Mouse (Mus musculus): ENCODE results near the gene Dao.

DNA sequence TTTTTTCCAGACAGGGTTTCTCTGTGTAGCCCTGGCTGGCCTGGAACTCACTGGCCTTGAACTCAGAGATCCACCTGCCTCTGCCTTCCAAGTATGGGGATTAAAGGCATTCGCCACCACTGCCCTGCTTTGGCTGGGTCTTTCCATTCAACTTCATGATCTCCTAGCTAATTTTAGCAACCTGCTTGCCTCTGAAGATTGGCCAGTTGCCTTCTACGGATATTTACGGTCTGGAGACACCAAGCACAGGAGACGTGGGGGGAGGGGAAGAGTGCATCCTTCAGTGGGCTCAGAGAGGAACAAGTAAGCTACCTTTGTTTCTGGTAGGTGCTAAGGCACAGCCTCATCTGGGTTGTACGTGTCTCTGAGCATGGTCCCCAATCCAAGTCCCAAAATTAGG, 48.2 kb upstream of the Dao start:
- TF ChIP-seq CTCF (IDR thresholded peaks at IDR 0.05; ENCODE audit: insufficient read depth, low read depth, low read length) = no peak
- TF ChIP-seq POLR2A (IDR thresholded peaks at IDR 0.05; ENCODE audit: insufficient read depth, low read depth, low read length) = no peak
